Mouse (Mus musculus): Measurements from ENCODE around the gene Vmo1. TPM values are rescaled to one million over a fixed set of nuclear protein-coding genes. Genes with fewer than 3 reads are reported as not detected.

Vmo1 gene
- polyA plus RNA-seq, 1 experiment from 2014 or later, result 0.66 TPM

GRCm38 (mm10) chr11:70516352-70516751 lies 1.9 kb upstream of the Vmo1 start:
- no peaks in the 10 kb centered on the region for H3K36me3 ChIP-seq (ENCODE audit: insufficient read depth, low read length)
- DNase-seq (ENCODE audit: low spot score), result peak; percentile 83
- no peak for ATAC-seq (replicated peaks; ENCODE audit: low FRiP score, low read depth)

DNA sequence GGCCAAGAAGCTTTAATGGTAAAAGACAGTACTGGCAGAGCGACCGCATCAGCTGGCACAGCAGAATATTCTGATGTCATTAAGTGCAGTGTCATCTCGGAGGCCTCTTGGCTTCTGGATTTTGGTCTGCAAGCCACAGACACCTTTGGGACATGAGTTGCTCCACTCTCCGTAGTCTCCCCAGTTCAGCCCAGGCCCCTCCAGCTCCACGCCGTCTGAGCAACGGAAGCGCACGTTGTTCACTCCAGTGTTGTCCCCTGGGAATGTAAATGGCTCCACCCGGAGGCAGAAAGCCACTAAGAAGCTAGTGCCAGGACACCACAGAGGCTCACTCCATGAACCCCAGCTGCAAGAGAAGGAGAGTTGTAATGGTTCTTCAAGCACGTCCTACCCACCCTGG lies 896 bp downstream of the Vmo1 start:
- Histone ChIP-seq H3K36me3 (ENCODE audit: insufficient read depth, low read length) (no peaks in the 10 kb centered on the region), H3K27ac (no peak overlapping the region), H3K4me1 (replicated peaks; ENCODE audit: insufficient read depth, low read length) (no peaks in the 10 kb centered on the region), H3K9ac (ENCODE audit: low read depth, low read length) (no peak overlapping the region), H3K27me3 (ENCODE audit: insufficient read depth, low read length) (no peaks in the 10 kb centered on the region), H3K4me2 (ENCODE audit: low read length) (no peak overlapping the region), H3K4me3 (replicated peaks; ENCODE audit: low read depth, low read length) (no peak overlapping the region), H3K9me3 (replicated peaks; ENCODE audit: low read length) (no peaks in the 10 kb centered on the region)
- DNase-seq (ENCODE audit: low spot score) (no peak), ATAC-seq (replicated peaks; ENCODE audit: low FRiP score, low read depth) (no peak)
- WGBS, result 57% methylated on average over 11 of the region's 11 CpGs
- no peak for TF ChIP-seq CTCF (IDR thresholded peaks at IDR 0.05; ENCODE audit: low read depth)

More at GRCm38 (mm10) chr11:70516352-70516751, 1.9 kb upstream of the Vmo1 start:
- Histone ChIP-seq H3K9ac (ENCODE audit: low read depth, low read length) (no peak overlapping the region), H3K9me3 (replicated peaks; ENCODE audit: low read length) (no peaks in the 10 kb centered on the region), H3K27me3 (ENCODE audit: insufficient read depth, low read length) (no peaks in the 10 kb centered on the region), H3K4me2 (ENCODE audit: low read length) (no peak overlapping the region), H3K4me3 (replicated peaks; ENCODE audit: low read depth, low read length) (no peak overlapping the region), H3K27ac (no peak overlapping the region), H3K4me1 (replicated peaks; ENCODE audit: insufficient read depth, low read length) (no peaks in the 10 kb centered on the region)
- peak; percentile 90 for TF ChIP-seq CTCF (IDR thresholded peaks at IDR 0.05; ENCODE audit: low read depth)
- WGBS, result 24% methylated on average over 2 of the region's 2 CpGs

DNA sequence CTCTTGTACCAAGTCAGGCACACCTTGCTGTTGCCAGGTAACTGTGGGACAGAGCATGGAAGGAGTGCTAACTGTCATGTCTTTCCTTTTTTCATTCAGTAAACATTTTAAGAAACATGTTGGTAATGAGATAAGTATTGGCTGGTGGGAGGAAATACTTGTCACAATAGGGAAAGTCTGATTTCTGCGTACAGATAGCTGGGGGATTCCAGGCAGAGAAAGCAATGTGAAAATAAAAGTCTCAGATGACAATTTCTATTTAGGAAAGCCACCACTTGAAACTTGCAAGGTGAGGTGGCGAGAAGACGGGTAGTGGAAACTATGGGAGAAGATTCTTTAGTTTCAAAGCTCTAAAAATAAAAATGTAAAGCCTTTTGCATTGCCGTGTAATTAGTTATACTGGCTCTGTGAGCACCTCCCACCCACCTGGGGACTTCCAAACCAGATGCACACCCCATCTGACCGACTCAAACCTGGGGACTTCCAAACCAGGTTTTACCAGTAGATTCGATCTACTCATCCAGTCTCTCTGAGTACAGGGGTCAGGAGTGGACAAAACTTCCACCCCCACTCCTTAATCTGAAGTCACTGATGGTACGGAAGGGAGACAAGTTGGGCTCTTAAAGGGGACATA lies 1.6 kb downstream of the Vmo1 start:
- H3K4me2 ChIP-seq (ENCODE audit: low read length), result no peak overlapping the region
- no peak for DNase-seq (ENCODE audit: low spot score)
- no peaks in the 10 kb centered on the region for H3K4me1 ChIP-seq (replicated peaks; ENCODE audit: insufficient read depth, low read length)
- ATAC-seq (replicated peaks; ENCODE audit: low FRiP score, low read depth), result no peak
- no peaks in the 10 kb centered on the region for H3K9me3 ChIP-seq (replicated peaks; ENCODE audit: low read length)
- no peaks in the 10 kb centered on the region for H3K36me3 ChIP-seq (ENCODE audit: insufficient read depth, low read length)
- no peak overlapping the region for H3K9ac ChIP-seq (ENCODE audit: low read depth, low read length)
- WGBS, result 74% methylated on average over 7 of the region's 7 CpGs
- H3K27ac ChIP-seq, result no peak overlapping the region
- H3K27me3 ChIP-seq (ENCODE audit: insufficient read depth, low read length), result no peaks in the 10 kb centered on the region
- TF ChIP-seq CTCF (IDR thresholded peaks at IDR 0.05; ENCODE audit: low read depth), result no peak
- H3K4me3 ChIP-seq (replicated peaks; ENCODE audit: low read depth, low read length), result no peak overlapping the region

DNA sequence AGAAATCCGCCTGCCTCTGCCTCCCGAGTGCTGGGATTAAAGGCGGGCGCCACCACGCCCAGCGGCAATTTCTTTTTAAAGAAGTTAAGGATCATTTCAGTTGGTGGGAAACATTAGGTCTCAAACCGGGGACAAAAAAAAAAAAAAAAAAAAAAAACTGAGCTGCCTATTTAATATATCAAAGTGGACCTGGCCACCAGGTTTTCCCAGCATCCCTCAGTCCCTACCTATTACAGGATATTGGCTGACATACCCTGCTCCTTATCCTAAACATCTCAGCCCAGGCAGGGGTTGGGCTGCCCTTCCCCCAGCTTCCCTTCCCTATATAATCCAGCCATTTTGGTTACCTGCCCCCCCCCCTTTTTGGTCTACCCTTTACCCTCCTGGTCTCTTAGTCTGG lies 2.6 kb downstream of the Vmo1 start:
- no peak for TF ChIP-seq CTCF (IDR thresholded peaks at IDR 0.05; ENCODE audit: low read depth)
- H3K27me3 ChIP-seq (ENCODE audit: insufficient read depth, low read length), result no peaks in the 10 kb centered on the region
- H3K4me2 ChIP-seq (ENCODE audit: low read length), result no peak overlapping the region
- ATAC-seq (replicated peaks; ENCODE audit: low FRiP score, low read depth), result no peak
- no peaks in the 10 kb centered on the region for H3K4me1 ChIP-seq (replicated peaks; ENCODE audit: insufficient read depth, low read length)
- H3K27ac ChIP-seq, result no peak overlapping the region
- H3K4me3 ChIP-seq (replicated peaks; ENCODE audit: low read depth, low read length), result no peak overlapping the region
- no peaks in the 10 kb centered on the region for H3K9me3 ChIP-seq (replicated peaks; ENCODE audit: low read length)
- no peak for DNase-seq (ENCODE audit: low spot score)
- no peak overlapping the region for H3K9ac ChIP-seq (ENCODE audit: low read depth, low read length)
- no peaks in the 10 kb centered on the region for H3K36me3 ChIP-seq (ENCODE audit: insufficient read depth, low read length)
- WGBS, result 90% methylated on average over 7 of the region's 7 CpGs

DNA sequence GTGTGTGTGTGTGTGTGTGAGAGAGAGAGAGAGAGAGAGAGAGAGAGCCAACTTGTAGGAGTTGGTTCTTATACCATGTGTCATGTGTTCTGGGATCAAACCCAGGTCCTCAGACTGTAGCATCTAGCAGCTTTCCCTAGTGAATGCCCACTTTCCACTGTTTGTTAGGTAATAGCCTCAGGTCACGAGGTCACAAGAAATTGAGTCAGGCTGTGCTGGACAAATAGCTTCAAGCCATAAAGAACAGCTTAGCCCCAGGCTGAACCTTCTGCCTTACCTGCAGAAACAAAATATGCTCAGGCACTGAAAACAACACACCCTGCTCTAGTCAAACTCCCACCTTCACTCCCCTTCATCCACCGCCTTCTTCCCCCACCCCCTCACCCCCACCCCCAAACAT lies 3.2 kb downstream of the Vmo1 start:
- no peaks in the 10 kb centered on the region for H3K9me3 ChIP-seq (replicated peaks; ENCODE audit: low read length)
- no peak overlapping the region for H3K9ac ChIP-seq (ENCODE audit: low read depth, low read length)
- no peaks in the 10 kb centered on the region for H3K27me3 ChIP-seq (ENCODE audit: insufficient read depth, low read length)
- 73% methylated on average over 2 of the region's 2 CpGs for WGBS
- no peaks in the 10 kb centered on the region for H3K4me1 ChIP-seq (replicated peaks; ENCODE audit: insufficient read depth, low read length)
- no peak for TF ChIP-seq CTCF (IDR thresholded peaks at IDR 0.05; ENCODE audit: low read depth)
- no peak overlapping the region for H3K27ac ChIP-seq
- no peak overlapping the region for H3K4me2 ChIP-seq (ENCODE audit: low read length)
- H3K36me3 ChIP-seq (ENCODE audit: insufficient read depth, low read length), result no peaks in the 10 kb centered on the region
- ATAC-seq (replicated peaks; ENCODE audit: low FRiP score, low read depth) (no peak), DNase-seq (ENCODE audit: low spot score) (no peak)
- H3K4me3 ChIP-seq (replicated peaks; ENCODE audit: low read depth, low read length), result no peak overlapping the region

DNA sequence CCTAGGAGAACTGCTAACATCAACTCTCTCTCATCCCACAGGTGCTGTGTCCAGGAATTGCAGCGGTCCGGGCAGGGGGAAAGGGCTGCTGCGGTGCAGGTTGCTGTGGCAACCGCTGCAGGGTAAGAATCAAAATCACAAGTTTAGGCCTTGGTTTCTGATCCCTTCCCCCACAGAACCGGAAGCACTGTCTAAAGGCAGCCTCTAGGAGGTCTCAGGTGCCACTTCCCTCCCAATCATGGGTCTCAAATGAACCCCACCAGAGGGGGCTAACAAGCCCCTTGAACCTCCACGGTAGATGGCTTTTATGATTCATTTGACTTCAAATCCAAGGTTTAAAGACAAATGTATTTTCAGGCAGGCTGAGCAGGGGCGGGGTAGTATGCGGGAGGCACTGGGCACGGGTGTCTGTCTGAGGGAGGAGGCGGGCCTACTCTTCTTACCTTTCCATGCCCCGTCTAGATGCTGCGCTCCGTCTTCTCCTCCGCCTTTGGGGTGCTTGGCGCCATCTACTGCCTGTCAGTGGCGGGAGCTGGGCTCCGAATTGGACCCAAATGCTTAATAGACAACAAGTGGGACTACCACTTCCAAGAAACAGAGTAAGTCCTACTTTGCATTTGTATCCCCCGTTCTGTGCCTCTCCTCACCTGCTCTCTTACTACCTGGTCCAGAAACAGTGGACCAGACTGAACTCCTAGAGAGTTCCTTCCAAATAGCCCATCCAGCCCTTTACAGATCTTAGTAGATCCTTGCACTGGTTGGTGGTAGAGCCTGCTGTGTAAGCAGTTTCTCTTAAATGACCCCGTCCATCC lies 4.5 kb downstream of the Vmo1 start:
- peak; percentile 77 for DNase-seq (ENCODE audit: low spot score)
- Histone ChIP-seq H3K9ac (ENCODE audit: low read depth, low read length) (no peak overlapping the region), H3K4me3 (replicated peaks; ENCODE audit: low read depth, low read length) (no peak overlapping the region), H3K4me2 (ENCODE audit: low read length) (peak overlapping the region; percentile 31), H3K9me3 (replicated peaks; ENCODE audit: low read length) (no peaks in the 10 kb centered on the region), H3K27ac (no peak overlapping the region), H3K4me1 (replicated peaks; ENCODE audit: insufficient read depth, low read length) (no peaks in the 10 kb centered on the region), H3K27me3 (ENCODE audit: insufficient read depth, low read length) (no peaks in the 10 kb centered on the region), H3K36me3 (ENCODE audit: insufficient read depth, low read length) (no peaks in the 10 kb centered on the region)
- TF ChIP-seq CTCF (IDR thresholded peaks at IDR 0.05; ENCODE audit: low read depth), result peak; percentile 83
- WGBS, result 8% methylated on average over 19 of the region's 19 CpGs
- peak; percentile 44; the same call in 1 of the 2 replicates for ATAC-seq (replicated peaks; ENCODE audit: low FRiP score, low read depth)
